Mouse (Mus musculus): ENCODE data around the gene Ccnb1ip1. TPM values are rescaled to one million over a fixed set of nuclear protein-coding genes. Genes with fewer than 3 reads are reported as not detected.

Ccnb1ip1 gene
- polyA plus RNA-seq, 2 experiments: not detected

- Histone ChIP-seq H3K4me2 (ENCODE audit: low read depth) (no peak overlapping the region), H3K4me1 (replicated peaks; ENCODE audit: control insufficient read depth in 2 of 2, insufficient read depth in 2 of 2, low read length in 1 of 2) (peaks cover 6 to 9% of the 10 kb centered on the region in 2 experiments), H3K9me3 (ENCODE audit: control insufficient read depth, low read length) (no peaks in the 10 kb centered on the region), H3K9ac (replicated peaks) (no peak overlapping the region), H3K27me3 (ENCODE audit: control insufficient read depth, insufficient read depth, low read length) (no peaks in the 10 kb centered on the region), H3K4me3 (ENCODE audit: insufficient read depth in 1 of 2, low read depth in 2 of 2, low read length in 2 of 2) (no peak overlapping the region), H3K27ac (no peak overlapping the region), H3K36me3 (replicated peaks; ENCODE audit: control insufficient read depth, insufficient read depth, low read depth) (no peaks in the 10 kb centered on the region; the same call in 1 of the 2 replicates)
- whole genome bisulfite sequencing (ENCODE audit: insufficient replicate concordance): 67% methylated on average over 13 of the region's 13 CpGs
- DNase-seq (ENCODE audit: low read depth in 3 of 3, low spot score in 3 of 3): no peak
- ATAC-seq (ENCODE audit: insufficient read depth): no peak
- no peak for TF ChIP-seq EP300 (IDR thresholded peaks at IDR 0.05; ENCODE audit: low read depth)
- no peak for TF ChIP-seq CTCF (IDR thresholded peaks at IDR 0.05; ENCODE audit: low read depth)
Observed at GRCm38 (mm10) chr14:50804683-50805082, 2.8 kb downstream of the Ccnb1ip1 start.

GRCm38 (mm10) chr14:50802843-50803562, 4.5 kb downstream of the Ccnb1ip1 start:
- DNase-seq (ENCODE audit: low read depth in 3 of 3, low spot score in 3 of 3) (peak; percentile 52 to 67 (median 57)), ATAC-seq (ENCODE audit: insufficient read depth) (no peak)
- Histone ChIP-seq H3K4me1 (replicated peaks; ENCODE audit: control insufficient read depth in 2 of 2, insufficient read depth in 2 of 2, low read length in 1 of 2) (peaks cover 2 to 7% of the 10 kb centered on the region in 2 experiments; a peak in 3 of 4 replicates), H3K4me2 (ENCODE audit: low read depth) (no peak overlapping the region), H3K36me3 (replicated peaks; ENCODE audit: control insufficient read depth, insufficient read depth, low read depth) (no peaks in the 10 kb centered on the region), H3K27me3 (ENCODE audit: control insufficient read depth, insufficient read depth, low read length) (no peaks in the 10 kb centered on the region), H3K27ac (no peak overlapping the region), H3K9me3 (ENCODE audit: control insufficient read depth, low read length) (no peaks in the 10 kb centered on the region), H3K9ac (replicated peaks) (no peak overlapping the region), H3K4me3 (ENCODE audit: insufficient read depth in 1 of 2, low read depth in 2 of 2, low read length in 2 of 2) (no peak overlapping the region)
- TF ChIP-seq EP300 (IDR thresholded peaks at IDR 0.05; ENCODE audit: low read depth) (no peak), CTCF (IDR thresholded peaks at IDR 0.05; ENCODE audit: low read depth) (peak; percentile 51; the same call in 1 of the 2 replicates)
- WGBS (ENCODE audit: insufficient replicate concordance): 37% methylated on average over 4 of the region's 4 CpGs

GRCm38 (mm10) chr14:50802441-50802840, 5.1 kb downstream of the Ccnb1ip1 start:
- no peak for ATAC-seq (ENCODE audit: insufficient read depth)
- WGBS (ENCODE audit: insufficient replicate concordance): 77% methylated on average over 6 of the region's 6 CpGs

GRCm38 (mm10) chr14:50799502-50800259, 7.9 kb downstream of the Ccnb1ip1 start:
- no peaks in the 10 kb centered on the region for H3K9me3 ChIP-seq (ENCODE audit: control insufficient read depth, low read length)
- H3K27ac ChIP-seq: no peak overlapping the region
- WGBS (ENCODE audit: insufficient replicate concordance): 1% methylated on average over 3 of the region's 3 CpGs
- no peaks in the 10 kb centered on the region for H3K27me3 ChIP-seq (ENCODE audit: control insufficient read depth, insufficient read depth, low read length)
- H3K4me1 ChIP-seq (replicated peaks; ENCODE audit: control insufficient read depth in 2 of 2, insufficient read depth in 2 of 2, low read length in 1 of 2): peaks cover 2 to 5% of the 10 kb centered on the region in 2 experiments; a peak in 2 of 4 replicates
- DNase-seq (ENCODE audit: low read depth in 3 of 3, low spot score in 3 of 3) (peak in 2 of 3 experiments; percentile 51 to 58), ATAC-seq (ENCODE audit: insufficient read depth) (no peak)
- no peaks in the 10 kb centered on the region for H3K36me3 ChIP-seq (replicated peaks; ENCODE audit: control insufficient read depth, insufficient read depth, low read depth)
- TF ChIP-seq EP300 (IDR thresholded peaks at IDR 0.05; ENCODE audit: low read depth) (no peak), CTCF (IDR thresholded peaks at IDR 0.05; ENCODE audit: low read depth) (peak; percentile 56; the same call in 1 of the 2 replicates)
- H3K4me3 ChIP-seq (ENCODE audit: insufficient read depth in 1 of 2, low read depth in 2 of 2, low read length in 2 of 2): no peak overlapping the region
- H3K4me2 ChIP-seq (ENCODE audit: low read depth): no peak overlapping the region
- H3K9ac ChIP-seq (replicated peaks): no peak overlapping the region

More at GRCm38 (mm10) chr14:50802441-50802840, 5.1 kb downstream of the Ccnb1ip1 start:
- Histone ChIP-seq H3K9ac (replicated peaks) (no peak overlapping the region; the same call in 1 of the 2 replicates), H3K4me2 (ENCODE audit: low read depth) (no peak overlapping the region), H3K9me3 (ENCODE audit: control insufficient read depth, low read length) (no peaks in the 10 kb centered on the region), H3K36me3 (replicated peaks; ENCODE audit: control insufficient read depth, insufficient read depth, low read depth) (no peaks in the 10 kb centered on the region), H3K4me1 (replicated peaks; ENCODE audit: control insufficient read depth in 2 of 2, insufficient read depth in 2 of 2, low read length in 1 of 2) (peaks cover 2 to 7% of the 10 kb centered on the region in 2 experiments; a peak in 3 of 4 replicates), H3K27ac (no peak overlapping the region), H3K27me3 (ENCODE audit: control insufficient read depth, insufficient read depth, low read length) (no peaks in the 10 kb centered on the region), H3K4me3 (ENCODE audit: insufficient read depth in 1 of 2, low read depth in 2 of 2, low read length in 2 of 2) (no peak overlapping the region)
- TF ChIP-seq EP300 (IDR thresholded peaks at IDR 0.05; ENCODE audit: low read depth): no peak
- no peak for TF ChIP-seq CTCF (IDR thresholded peaks at IDR 0.05; ENCODE audit: low read depth)
- no peak for DNase-seq (ENCODE audit: low read depth in 3 of 3, low spot score in 3 of 3)

- ATAC-seq (ENCODE audit: insufficient read depth) (no peak), DNase-seq (ENCODE audit: low read depth in 3 of 3, low spot score in 3 of 3) (no peak)
- H3K9me3 ChIP-seq (ENCODE audit: control insufficient read depth, low read length): no peaks in the 10 kb centered on the region
- TF ChIP-seq EP300 (IDR thresholded peaks at IDR 0.05; ENCODE audit: low read depth) (no peak), CTCF (IDR thresholded peaks at IDR 0.05; ENCODE audit: low read depth) (peak; percentile 57; the same call in 1 of the 2 replicates)
- no peak overlapping the region for H3K4me3 ChIP-seq (ENCODE audit: insufficient read depth in 1 of 2, low read depth in 2 of 2, low read length in 2 of 2)
- H3K4me1 ChIP-seq (replicated peaks; ENCODE audit: control insufficient read depth in 2 of 2, insufficient read depth in 2 of 2, low read length in 1 of 2): peaks cover 2 to 5% of the 10 kb centered on the region in 2 experiments; a peak in 2 of 4 replicates
- H3K9ac ChIP-seq (replicated peaks): no peak overlapping the region
- H3K27me3 ChIP-seq (ENCODE audit: control insufficient read depth, insufficient read depth, low read length): no peaks in the 10 kb centered on the region
- H3K27ac ChIP-seq: no peak overlapping the region
- H3K36me3 ChIP-seq (replicated peaks; ENCODE audit: control insufficient read depth, insufficient read depth, low read depth): no peaks in the 10 kb centered on the region
- 45% methylated on average over 2 of the region's 2 CpGs for WGBS (ENCODE audit: insufficient replicate concordance)
- H3K4me2 ChIP-seq (ENCODE audit: low read depth): no peak overlapping the region
Observed at GRCm38 (mm10) chr14:50798512-50798911, 9.0 kb downstream of the Ccnb1ip1 start.
